Mouse (Mus musculus) ES-Bruce4 (cell line): ENCODE results near the gene Tex45. TPM values are rescaled to one million over a fixed set of nuclear protein-coding genes. Genes with fewer than 3 reads are reported as not detected.

Source experiments
- H3K27ac ChIP-seq: 2 replicates; pipeline ENCODE4 v1.5.1; 2012; ENCODE audit warnings: low read length, inconsistent platforms; ENCODE audit not compliant: insufficient read depth
- H3K27me3 ChIP-seq: 2 replicates; pipeline ENCODE4 v1.6.1; 2012; ENCODE audit warnings: mild to moderate bottlenecking, low read length, inconsistent platforms; ENCODE audit not compliant: control insufficient read depth, poor library complexity, insufficient read depth, severe bottlenecking
- H3K36me3 ChIP-seq: 2 replicates; pipeline ENCODE4 v1.6.1; 2012; ENCODE audit warnings: inconsistent platforms, mild to moderate bottlenecking, low read length, moderate library complexity; ENCODE audit not compliant: control insufficient read depth, poor library complexity, insufficient read depth, severe bottlenecking
- H3K4me1 ChIP-seq: one replicate; pipeline ENCODE4 v1.8.1; 2011; ENCODE audit warnings: low read length; ENCODE audit not compliant: control insufficient read depth, insufficient read depth
- H3K4me3 ChIP-seq: 2 replicates; pipeline ENCODE4 v1.5.1; 2011; ENCODE audit warnings: low read depth, mild to moderate bottlenecking, low read length
- H3K9ac ChIP-seq: 2 replicates; pipeline ENCODE4 v1.6.1; 2012; ENCODE audit warnings: low read depth, mild to moderate bottlenecking, inconsistent platforms; ENCODE audit not compliant: poor library complexity, severe bottlenecking
- H3K9me3 ChIP-seq: replicated peaks from 2 replicates; pipeline ENCODE4 v1.6.1; 2012; ENCODE audit warnings: mild to moderate bottlenecking, low read length, inconsistent platforms; ENCODE audit not compliant: control insufficient read depth, poor library complexity, insufficient read depth, severe bottlenecking
- CTCF ChIP-seq: IDR thresholded peaks from one replicate; pipeline ENCODE4 v1.8.1; 2011; ENCODE audit warnings: low read depth, low read length
- EP300 ChIP-seq: IDR thresholded peaks from 2 replicates; pipeline ENCODE4 v1.6.1; 2011; ENCODE audit warnings: low read depth, low read length; ENCODE audit not compliant: insufficient read depth
- POLR2A ChIP-seq: IDR thresholded peaks from one replicate; pipeline ENCODE4 v1.8.1; 2011; ENCODE audit warnings: low read length; ENCODE audit not compliant: insufficient read depth
- polyA plus RNA-seq: library from polyadenylated mRNA; stranded (reverse); fragments of >200 nt; gene quantifications from 2 replicates; pipeline ENCODE4 v1.2.4, GENCODE M21; 2011; ENCODE audit warnings: low read depth; ENCODE audit not compliant: missing spikeins, insufficient read depth, insufficient read length

Tex45 gene
- polyA plus RNA-seq, 1 experiment = 0.39 TPM

- Histone ChIP-seq H3K27ac (no peak overlapping the region), H3K27me3 (no peaks in the 10 kb centered on the region), H3K9ac (peak overlapping the region; percentile 11), H3K9me3 (no peaks in the 10 kb centered on the region), H3K4me1 (no peaks in the 10 kb centered on the region), H3K36me3 (no peaks in the 10 kb centered on the region), H3K4me3 (peak overlapping the region; percentile 73)
- no peak for TF ChIP-seq CTCF
- no peak for TF ChIP-seq EP300
- no peak for TF ChIP-seq POLR2A
Measured at GRCm38 (mm10) chr8:3475715-3476429, 5.2 kb downstream of the Tex45 start.

GRCm38 (mm10) chr8:3480221-3480785 is 9.6 kb downstream of the Tex45 start:
- no peaks in the 10 kb centered on the region for H3K27me3 ChIP-seq
- no peaks in the 10 kb centered on the region for H3K9me3 ChIP-seq
- TF ChIP-seq POLR2A (no peak), EP300 (no peak), CTCF (no peak)
- no peaks in the 10 kb centered on the region for H3K36me3 ChIP-seq
- H3K27ac ChIP-seq = no peak overlapping the region
- no peak overlapping the region for H3K4me3 ChIP-seq
- no peaks in the 10 kb centered on the region for H3K4me1 ChIP-seq
- no peak overlapping the region for H3K9ac ChIP-seq

GRCm38 (mm10) chr8:3481605-3482004 is 10.9 kb downstream of the Tex45 start:
- H3K9me3 ChIP-seq = no peaks in the 10 kb centered on the region
- H3K4me3 ChIP-seq = no peak overlapping the region
- no peaks in the 10 kb centered on the region for H3K27me3 ChIP-seq
- no peak for TF ChIP-seq POLR2A
- TF ChIP-seq CTCF = no peak
- TF ChIP-seq EP300 = no peak
- H3K9ac ChIP-seq = no peak overlapping the region
- H3K27ac ChIP-seq = no peak overlapping the region
- no peaks in the 10 kb centered on the region for H3K4me1 ChIP-seq
- H3K36me3 ChIP-seq = no peaks in the 10 kb centered on the region

- Histone ChIP-seq H3K27me3 (no peaks in the 10 kb centered on the region), H3K36me3 (no peaks in the 10 kb centered on the region), H3K4me1 (no peaks in the 10 kb centered on the region), H3K9me3 (peaks cover 3% of the 10 kb centered on the region), H3K9ac (no peak overlapping the region), H3K27ac (no peak overlapping the region), H3K4me3 (no peak overlapping the region)
- TF ChIP-seq EP300 (no peak), POLR2A (no peak), CTCF (no peak)
Measured at GRCm38 (mm10) chr8:3482240-3482740, 11.6 kb downstream of the Tex45 start.

GRCm38 (mm10) chr8:3483546-3483945 is 12.9 kb downstream of the Tex45 start:
- peaks cover 6% of the 10 kb centered on the region for H3K9me3 ChIP-seq
- TF ChIP-seq CTCF = no peak
- no peak for TF ChIP-seq POLR2A
- TF ChIP-seq EP300 = no peak
- no peaks in the 10 kb centered on the region for H3K27me3 ChIP-seq
- no peak overlapping the region for H3K4me3 ChIP-seq
- H3K27ac ChIP-seq = no peak overlapping the region
- no peak overlapping the region for H3K9ac ChIP-seq
- H3K36me3 ChIP-seq = no peaks in the 10 kb centered on the region
- H3K4me1 ChIP-seq = no peaks in the 10 kb centered on the region

GRCm38 (mm10) chr8:3485192-3485591 is 14.5 kb downstream of the Tex45 start:
- TF ChIP-seq EP300 (no peak), POLR2A (no peak), CTCF (no peak)
- H3K9me3 ChIP-seq = peaks cover 6% of the 10 kb centered on the region
- no peaks in the 10 kb centered on the region for H3K4me1 ChIP-seq
- H3K9ac ChIP-seq = 0 out of 2 replicates have a peak overlapping the region, but pooled peaks have one; percentile 28
- H3K27ac ChIP-seq = peak overlapping the region; percentile 64; the same call in 1 of the 2 replicates
- no peaks in the 10 kb centered on the region for H3K36me3 ChIP-seq
- peak overlapping the region; percentile 40 for H3K4me3 ChIP-seq
- H3K27me3 ChIP-seq = no peaks in the 10 kb centered on the region
